Mouse (Mus musculus) lung, adult 2 months (tissue): ENCODE results near the gene Nudt3.

Experiments
- CTCF ChIP-seq: fragments of 200-500 bp; IDR thresholded peaks from 2 replicates; pipeline ENCODE4 v1.5.1; 2011; ENCODE audit warnings: mild to moderate bottlenecking, low read length, control low read depth; ENCODE audit not compliant: insufficient read depth
- POLR2A ChIP-seq: fragments of 200-500 bp; IDR thresholded peaks from 2 replicates; pipeline ENCODE4 v1.6.1; 2011; ENCODE audit warnings: low read depth, mild to moderate bottlenecking, control low read depth, low read length, borderline replicate concordance; ENCODE audit errors: extremely low read depth

DNA sequence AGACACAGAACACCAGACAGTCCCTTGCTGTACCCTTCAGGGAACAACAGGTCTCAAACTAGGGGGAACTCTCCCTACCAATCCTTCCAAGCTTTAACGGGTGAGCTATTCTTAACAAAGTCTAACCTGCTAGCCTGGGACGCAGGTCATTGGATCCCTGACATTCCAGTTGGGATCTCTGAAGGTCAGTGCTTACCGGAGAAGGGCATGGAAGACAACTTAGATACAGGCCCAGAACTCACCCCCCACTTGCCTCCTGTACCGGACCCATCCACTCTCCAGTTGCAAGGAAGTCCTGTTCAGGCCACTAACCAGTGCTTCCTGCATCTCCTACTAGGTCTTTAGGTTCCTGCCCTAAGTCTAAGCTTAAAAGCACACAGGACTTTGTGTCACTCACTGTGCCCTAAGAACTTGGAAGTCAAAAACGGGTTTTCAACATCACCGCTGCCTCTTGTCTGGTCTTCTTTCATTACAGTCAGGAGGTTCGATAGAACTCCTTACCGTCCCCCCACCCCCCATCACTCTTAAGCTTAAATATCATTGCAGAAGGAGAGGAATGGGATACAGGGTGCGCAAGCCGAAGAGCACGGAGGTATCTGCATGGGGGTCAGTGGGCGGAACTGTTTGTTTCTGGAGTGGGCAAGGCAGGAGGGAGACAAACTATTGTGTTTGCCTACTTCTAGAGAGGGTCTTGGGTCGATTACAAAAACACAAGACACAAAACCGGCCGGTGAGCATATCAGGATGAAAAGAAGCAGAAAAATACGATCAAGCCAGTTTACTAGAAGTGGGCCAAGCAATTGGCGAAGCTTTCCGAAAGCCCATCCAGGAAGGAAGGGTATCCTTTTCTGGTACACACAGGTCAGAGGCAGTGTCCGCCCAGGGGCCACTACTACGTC is 69.0 kb downstream of the Nudt3 start:
- TF ChIP-seq POLR2A (no peak), CTCF (no peak)
